Mouse (Mus musculus) MEL (cell line): Measurements from ENCODE around the gene Epb41. TPM values are rescaled to one million over a fixed set of nuclear protein-coding genes. Genes with fewer than 3 reads are reported as not detected.

Source experiments
- DNase-seq: peaks from one replicate; pipeline ENCODE4 v3.0.0; 2011; ENCODE audit warnings: low read depth, low spot score
- H3K27ac ChIP-seq: 2 replicates; pipeline ENCODE4 v1.5.1; 2012; ENCODE audit warnings: low read depth, mild to moderate bottlenecking, control low read depth, low read length, moderate library complexity; ENCODE audit not compliant: control insufficient read depth
- H3K27me3 ChIP-seq, 2 experiments: fragments of 150-350 bp in 1 of 2; sonication (generic) in 1 of 2; 2 replicates each; pipeline ENCODE4 v1.6.1; 2012; ENCODE audit warnings: low read length in 2 of 2, mild to moderate bottlenecking in 2 of 2, improper control_type of control experiment in 1 of 2, moderate library complexity in 1 of 2; ENCODE audit not compliant: insufficient read depth in 2 of 2, control insufficient read depth in 1 of 2
- H3K36me3 ChIP-seq, 2 experiments: 2 replicates each; pipeline ENCODE4 v1.6.1; 2012 to 2014; ENCODE audit warnings: low read length in 2 of 2, improper control_type of control experiment in 1 of 2, inconsistent platforms in 1 of 2, mild to moderate bottlenecking in 1 of 2; ENCODE audit not compliant: insufficient read depth in 2 of 2, control insufficient read depth in 1 of 2
- H3K4me1 ChIP-seq, 2 experiments: fragments of 150-350 bp in 1 of 2; sonication (generic) in 1 of 2; 2 replicates each; pipeline ENCODE4 v1.6.1; 2012; ENCODE audit warnings: low read length in 2 of 2, improper control_type of control experiment in 1 of 2, mild to moderate bottlenecking in 1 of 2; ENCODE audit not compliant: insufficient read depth in 2 of 2, control insufficient read depth in 1 of 2
- H3K4me3 ChIP-seq, 2 experiments: fragments of 150-350 bp in 1 of 2; sonication (generic) in 1 of 2; 2 replicates each; pipeline ENCODE4 v1.5.1; 2012; ENCODE audit warnings: low read depth in 2 of 2, low read length in 2 of 2, mild to moderate bottlenecking in 2 of 2, moderate library complexity in 2 of 2, control low read depth in 1 of 2, improper control_type of control experiment in 1 of 2; ENCODE audit not compliant: control insufficient read depth in 1 of 2, insufficient read depth in 1 of 2
- H3K79me2 ChIP-seq: 2 replicates; pipeline ENCODE4 v1.6.1; 2012; ENCODE audit warnings: mild to moderate bottlenecking, low read length, moderate library complexity; ENCODE audit not compliant: control insufficient read depth, poor library complexity, insufficient read depth
- H3K9ac ChIP-seq: 2 replicates; pipeline ENCODE4 v1.6.1; 2012; ENCODE audit warnings: low read depth, mild to moderate bottlenecking, control low read depth, low read length, moderate library complexity; ENCODE audit not compliant: control insufficient read depth, poor library complexity, severe bottlenecking
- H3K9me3 ChIP-seq: fragments of 150-350 bp; sonication (generic); replicated peaks from 2 replicates; pipeline ENCODE4 v1.6.1; 2012; ENCODE audit warnings: mild to moderate bottlenecking, low read length, improper control_type of control experiment, moderate library complexity; ENCODE audit not compliant: insufficient read depth
- BHLHE40 ChIP-seq: IDR thresholded peaks from 2 replicates; pipeline ENCODE4 v1.6.1; 2012; ENCODE audit warnings: low read depth, mild to moderate bottlenecking, inconsistent platforms, low read length, improper control_type of control experiment, borderline replicate concordance
- CHD1 ChIP-seq: IDR thresholded peaks from 2 replicates; pipeline ENCODE4 v1.6.1; 2012; ENCODE audit warnings: low read depth, mild to moderate bottlenecking, inconsistent platforms, low read length, improper control_type of control experiment
- CHD2 ChIP-seq: IDR thresholded peaks from 2 replicates; pipeline ENCODE4 v1.6.1; 2011; ENCODE audit warnings: low read length, improper control_type of control experiment
- ELF1 ChIP-seq: IDR thresholded peaks from 2 replicates; pipeline ENCODE4 v1.6.1; 2014; ENCODE audit warnings: low read depth, mild to moderate bottlenecking, inconsistent platforms, low read length, improper control_type of control experiment, moderate library complexity
- EP300 ChIP-seq, 2 experiments: IDR thresholded peaks; 2 replicates each; pipeline ENCODE4 v1.6.1; 2011; ENCODE audit warnings: improper control_type of control experiment in 2 of 2, low read length in 2 of 2, low read depth in 1 of 2, mild to moderate bottlenecking in 1 of 2
- GABPA ChIP-seq: IDR thresholded peaks from 2 replicates; pipeline ENCODE4 v1.6.1; 2012; ENCODE audit warnings: low read depth, mild to moderate bottlenecking, inconsistent platforms, low read length, improper control_type of control experiment, moderate library complexity
- GATA1 ChIP-seq: IDR thresholded peaks from 2 replicates; pipeline ENCODE4 v1.6.1; 2011; ENCODE audit warnings: low read depth, low read length, improper control_type of control experiment
- MAFK ChIP-seq: IDR thresholded peaks from 2 replicates; pipeline ENCODE4 v1.6.1; 2011; ENCODE audit warnings: low read depth, mild to moderate bottlenecking, low read length, improper control_type of control experiment, borderline replicate concordance
- MEF2A ChIP-seq: IDR thresholded peaks from 2 replicates; pipeline ENCODE4 v1.6.1; 2014; ENCODE audit warnings: low read depth, mild to moderate bottlenecking, inconsistent platforms, low read length, improper control_type of control experiment; ENCODE audit not compliant: poor library complexity, insufficient replicate concordance, severe bottlenecking; ENCODE audit errors: extremely low read depth
- MXI1 ChIP-seq: IDR thresholded peaks from 2 replicates; pipeline ENCODE4 v1.6.1; 2011; ENCODE audit warnings: mild to moderate bottlenecking, low read depth, low read length, improper control_type of control experiment
- MYB ChIP-seq: IDR thresholded peaks from 2 replicates; pipeline ENCODE4 v1.6.1; 2011; ENCODE audit warnings: mild to moderate bottlenecking, low read depth, low read length, improper control_type of control experiment
- MYC ChIP-seq: IDR thresholded peaks from 2 replicates; pipeline ENCODE4 v1.6.1; 2011; ENCODE audit warnings: low read depth, mild to moderate bottlenecking, low read length, improper control_type of control experiment, moderate library complexity
- POLR2A ChIP-seq, 2 experiments: IDR thresholded peaks; 2 replicates each; pipeline ENCODE4 v1.6.1; 2011 to 2012; ENCODE audit warnings: low read length in 2 of 2, mild to moderate bottlenecking in 2 of 2, control low read depth in 1 of 2, improper control_type of control experiment in 1 of 2, low read depth in 1 of 2, moderate library complexity in 1 of 2; ENCODE audit not compliant: control insufficient read depth in 1 of 2, insufficient read depth in 1 of 2, poor library complexity in 1 of 2
- POLR2AphosphoS2 ChIP-seq: IDR thresholded peaks from 2 replicates; pipeline ENCODE4 v1.6.1; 2011; ENCODE audit warnings: low read length, improper control_type of control experiment
- POLR2AphosphoS5 ChIP-seq: IDR thresholded peaks from 2 replicates; pipeline ENCODE4 v1.6.1; 2012; ENCODE audit warnings: low read depth, borderline replicate concordance, mild to moderate bottlenecking, inconsistent platforms, low read length, moderate library complexity, mixed read lengths
- RCOR1 ChIP-seq: IDR thresholded peaks from 2 replicates; pipeline ENCODE4 v1.6.1; 2012; ENCODE audit warnings: low read depth, mild to moderate bottlenecking, inconsistent platforms, low read length, improper control_type of control experiment
- SIN3A ChIP-seq: IDR thresholded peaks from 2 replicates; pipeline ENCODE4 v1.6.1; 2012; ENCODE audit warnings: low read length, improper control_type of control experiment, inconsistent platforms
- SMC3 ChIP-seq: IDR thresholded peaks from 2 replicates; pipeline ENCODE4 v1.6.1; 2011; ENCODE audit warnings: low read depth, low read length, improper control_type of control experiment
- TAL1 ChIP-seq: IDR thresholded peaks from 2 replicates; pipeline ENCODE4 v1.6.1; 2012; ENCODE audit warnings: mild to moderate bottlenecking, inconsistent platforms, low read length, moderate library complexity, mixed read lengths
- TBP ChIP-seq: IDR thresholded peaks from 2 replicates; pipeline ENCODE4 v1.8.0; 2011; ENCODE audit warnings: low read depth, low read length, improper control_type of control experiment
- TCF12 ChIP-seq: IDR thresholded peaks from 2 replicates; pipeline ENCODE4 v1.6.1; 2014; ENCODE audit warnings: low read depth, mild to moderate bottlenecking, inconsistent platforms, low read length, improper control_type of control experiment, moderate library complexity
- UBTF ChIP-seq: IDR thresholded peaks from 2 replicates; pipeline ENCODE4 v1.6.1; 2012; ENCODE audit warnings: low read depth, mild to moderate bottlenecking, inconsistent platforms, low read length, improper control_type of control experiment, moderate library complexity, borderline replicate concordance; ENCODE audit not compliant: insufficient read depth
- USF1 ChIP-seq: IDR thresholded peaks from 2 replicates; pipeline ENCODE4 v1.6.1; 2014; ENCODE audit warnings: low read depth, mild to moderate bottlenecking, inconsistent platforms, low read length, improper control_type of control experiment, moderate library complexity
- USF2 ChIP-seq, 2 experiments: IDR thresholded peaks; 2 replicates each; pipeline ENCODE4 v1.6.1; 2011 to 2012; ENCODE audit warnings: improper control_type of control experiment in 2 of 2, low read length in 2 of 2, borderline replicate concordance in 1 of 2, inconsistent platforms in 1 of 2, low read depth in 1 of 2, mild to moderate bottlenecking in 1 of 2; ENCODE audit not compliant: insufficient read depth in 1 of 2
- ZC3H11A ChIP-seq: IDR thresholded peaks from 2 replicates; pipeline ENCODE4 v1.6.1; 2012; ENCODE audit warnings: low read depth, mild to moderate bottlenecking, inconsistent platforms, low read length, improper control_type of control experiment
- ZKSCAN1 ChIP-seq: IDR thresholded peaks from 2 replicates; pipeline ENCODE4 v1.6.1; 2012; ENCODE audit warnings: low read depth, mild to moderate bottlenecking, inconsistent platforms, low read length, improper control_type of control experiment, moderate library complexity
- ZMIZ1 ChIP-seq: IDR thresholded peaks from 2 replicates; pipeline ENCODE4 v1.6.1; 2012; ENCODE audit warnings: low read depth, mild to moderate bottlenecking, inconsistent platforms, low read length, improper control_type of control experiment, moderate library complexity
- ZNF384 ChIP-seq: IDR thresholded peaks from 2 replicates; pipeline ENCODE4 v1.6.1; 2012; ENCODE audit warnings: low read depth, mild to moderate bottlenecking, inconsistent platforms, low read length, improper control_type of control experiment
- polyA plus RNA-seq, 2 experiments: library from polyadenylated mRNA; stranded (reverse) in 1 of 2; unstranded in 1 of 2; fragments of >175 nt in 1 of 2; fragments of >200 nt in 1 of 2; gene quantifications; 2 replicates each; pipeline versions ENCODE4 v1.2.1 to v1.2.4; 2012; ENCODE audit warnings: low replicate concordance in 2 of 2, low read depth in 1 of 2; ENCODE audit not compliant: insufficient read length in 2 of 2, insufficient read depth in 1 of 2, missing spikeins in 1 of 2
- total RNA-seq: library from RNA; depleted of rRNA; stranded (reverse); fragments of 300-350 nt; gene quantifications from 2 replicates; pipeline ENCODE4 v1.2.3, GENCODE M21; 2012

Gene Epb41
- total and polyA plus RNA-seq, 3 experiments, result 36.5 to 115 (median 44.3) TPM

DNA sequence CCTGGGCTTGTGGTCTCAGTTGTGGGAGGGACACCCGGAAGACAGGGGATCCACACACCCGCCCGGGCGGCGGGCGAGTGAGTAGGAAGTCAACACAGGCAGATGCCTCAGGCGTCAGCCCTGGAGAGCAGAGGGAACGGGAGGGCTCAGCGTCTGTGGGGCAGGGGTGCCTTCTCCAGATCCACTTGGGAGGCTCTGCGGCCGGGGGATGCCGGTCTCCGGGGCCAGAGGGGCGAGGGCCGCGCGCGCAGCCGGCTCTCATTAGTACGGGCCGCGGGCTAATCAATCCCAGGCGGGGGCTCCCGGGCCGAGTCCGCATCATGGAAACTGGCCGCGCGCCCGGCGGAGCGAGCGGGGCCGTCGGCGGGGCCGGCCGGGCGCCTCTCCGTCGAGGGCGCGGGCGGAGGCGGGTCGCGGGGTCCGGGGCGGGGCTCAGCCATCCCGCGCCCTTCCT, 155.0 kb downstream of the Epb41 start:
- H3K27ac ChIP-seq, result no peak overlapping the region
- H3K79me2 ChIP-seq, result no peaks in the 10 kb centered on the region
- H3K4me3 ChIP-seq, result no peak overlapping the region
- H3K36me3 ChIP-seq, result no peaks in the 10 kb centered on the region; a peak in 1 of 4 replicates
- no peak overlapping the region for H3K9ac ChIP-seq
- no peaks in the 10 kb centered on the region for H3K9me3 ChIP-seq
- no peaks in the 10 kb centered on the region for H3K27me3 ChIP-seq
- DNase-seq, result no peak
- no peaks in the 10 kb centered on the region for H3K4me1 ChIP-seq
- no peak for TF ChIP-seq POLR2AphosphoS2
- no peak for TF ChIP-seq USF1
- no peak for TF ChIP-seq SMC3
- no peak for TF ChIP-seq TAL1
- TF ChIP-seq ZKSCAN1, result no peak
- no peak for TF ChIP-seq TCF12
- TF ChIP-seq MAFK, result no peak
- TF ChIP-seq CHD2, result no peak
- no peak for TF ChIP-seq MEF2A
- TF ChIP-seq ZC3H11A, result no peak
- TF ChIP-seq GABPA, result no peak
- no peak for TF ChIP-seq ZMIZ1
- TF ChIP-seq POLR2A (IDR thresholded peaks at IDR 0.05; ENCODE audit: control insufficient read depth in 1 of 2, insufficient read depth in 1 of 2, low read depth in 1 of 2, low read length in 2 of 2, poor library complexity in 1 of 2), result no peak
- TF ChIP-seq, all 39 proteins: peak for 0

DNA sequence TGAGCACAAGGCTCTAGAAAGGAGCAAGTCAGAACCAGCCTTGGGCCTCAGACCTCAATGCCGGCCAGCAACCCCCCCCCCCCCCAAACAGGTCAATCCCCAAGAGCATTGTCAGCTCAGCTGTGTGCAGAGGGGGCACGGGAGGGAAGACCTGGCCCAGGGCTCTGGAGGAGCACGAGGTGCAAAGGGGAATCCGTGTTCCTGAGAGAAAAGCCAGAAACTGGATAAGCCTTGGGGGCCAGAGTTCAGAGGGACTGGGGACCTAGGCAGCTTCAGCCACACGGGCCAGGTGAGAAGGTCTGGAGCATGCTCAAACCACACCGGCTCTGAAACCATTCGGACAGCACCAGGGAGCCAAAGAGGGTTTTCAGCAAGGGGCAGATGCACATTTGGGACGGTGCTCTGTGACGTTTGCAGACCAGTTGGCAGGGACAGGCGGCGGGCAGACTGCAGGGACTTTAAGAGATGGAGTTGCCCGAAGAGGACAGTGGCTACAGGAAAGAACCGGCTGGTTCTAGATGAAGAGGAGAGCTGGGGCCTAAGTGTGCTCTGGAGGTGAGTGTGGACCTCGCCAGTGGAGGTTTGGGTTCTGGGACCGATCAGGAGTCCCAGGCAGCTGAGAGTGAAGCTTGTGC, 155.5 kb downstream of the Epb41 start:
- H3K27me3 ChIP-seq, result no peaks in the 10 kb centered on the region
- H3K27ac ChIP-seq, result no peak overlapping the region
- no peaks in the 10 kb centered on the region for H3K79me2 ChIP-seq
- H3K9me3 ChIP-seq, result no peaks in the 10 kb centered on the region
- DNase-seq, result no peak
- TF ChIP-seq ZNF384 (no peak), MYC (no peak), CHD1 (no peak), UBTF (no peak), TCF12 (no peak), MEF2A (no peak), EP300 (IDR thresholded peaks at IDR 0.05; ENCODE audit: low read depth in 1 of 2, low read length in 2 of 2) (no peak), MYB (no peak), BHLHE40 (no peak), TAL1 (no peak), RCOR1 (no peak), SIN3A (no peak), GATA1 (no peak), TBP (no peak), POLR2AphosphoS5 (no peak), CHD2 (no peak), ELF1 (no peak), MXI1 (no peak), USF2 (IDR thresholded peaks at IDR 0.05; ENCODE audit: borderline replicate concordance in 1 of 2, insufficient read depth in 1 of 2, low read depth in 1 of 2, low read length in 2 of 2) (no peak)
- TF ChIP-seq, all 39 proteins: peak for 0
- no peak overlapping the region for H3K4me3 ChIP-seq
- no peaks in the 10 kb centered on the region; a peak in 1 of 4 replicates for H3K36me3 ChIP-seq
- no peaks in the 10 kb centered on the region for H3K4me1 ChIP-seq
- H3K9ac ChIP-seq, result no peak overlapping the region
